Mouse (Mus musculus) G1E (cell line): ENCODE data around the gene Adrm1.

Experiments
- CTCF ChIP-seq: IDR thresholded peaks from 2 replicates; pipeline ENCODE4 v1.5.1; 2012; ENCODE audit warnings: low read depth, low read length, inconsistent platforms, mixed read lengths
- TAL1 ChIP-seq: conservative IDR thresholded peaks from 2 replicates; pipeline ENCODE4 v1.6.1; 2012; ENCODE audit warnings: low read depth, low read length, inconsistent platforms, mixed read lengths

GRCm38 (mm10) chr2:180174121-180174520 lies 2.8 kb downstream of the Adrm1 start:
- no peak for TF ChIP-seq CTCF
- TF ChIP-seq TAL1, result no peak
